Mouse (Mus musculus): ENCODE results near the gene Ftl1. TPM values are rescaled to one million over a fixed set of nuclear protein-coding genes. Genes with fewer than 3 reads are reported as not detected.
A peak's percentile ranks its signal among the peaks of the same experiment; 100 is the strongest.

Gene Ftl1
- polyA plus RNA-seq, 1 experiment from 2014 or later, result 5,335 TPM

DNA sequence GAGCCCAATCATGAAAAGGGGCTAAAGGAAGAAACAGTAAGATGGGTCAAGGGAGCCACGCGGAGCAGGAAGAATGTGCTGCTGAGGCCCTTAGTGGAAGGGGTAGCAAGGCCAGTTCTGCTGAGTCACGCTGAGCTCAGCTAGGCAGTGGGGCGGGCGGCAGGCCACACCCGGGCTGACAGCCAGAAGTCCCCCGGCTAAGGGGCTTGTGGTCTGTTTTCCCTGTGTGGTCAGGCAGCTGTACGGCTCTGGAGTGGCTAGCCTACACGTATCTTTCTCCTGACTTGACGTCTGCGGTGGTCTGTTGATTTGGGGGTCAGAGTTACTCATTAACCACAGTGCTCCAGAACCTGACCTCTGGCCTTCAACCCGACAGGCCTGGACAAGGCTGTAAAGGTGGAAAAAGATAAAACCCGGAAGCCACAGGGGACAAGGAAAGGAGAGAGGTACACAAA, 1.2 kb upstream of the Ftl1 start:
- H3K27me3 ChIP-seq (replicated peaks), result no peaks in the 10 kb centered on the region
- 20% methylated on average over 13 of the region's 13 CpGs for WGBS
- H3K36me3 ChIP-seq, result peaks cover 46% of the 10 kb centered on the region
- peak overlapping the region; percentile 87 for H3K27ac ChIP-seq (replicated peaks)
- H3K9ac ChIP-seq (replicated peaks), result no peak overlapping the region; the same call in 1 of the 2 replicates
- ATAC-seq (ENCODE audit: low FRiP score), result no peak
- H3K4me2 ChIP-seq, result peak overlapping the region; percentile 59
- H3K9me3 ChIP-seq (replicated peaks), result no peaks in the 10 kb centered on the region
- H3K4me1 ChIP-seq, result peaks cover 62% of the 10 kb centered on the region
- no peak overlapping the region; the same call in 1 of the 2 replicates for H3K4me3 ChIP-seq (replicated peaks)

DNA sequence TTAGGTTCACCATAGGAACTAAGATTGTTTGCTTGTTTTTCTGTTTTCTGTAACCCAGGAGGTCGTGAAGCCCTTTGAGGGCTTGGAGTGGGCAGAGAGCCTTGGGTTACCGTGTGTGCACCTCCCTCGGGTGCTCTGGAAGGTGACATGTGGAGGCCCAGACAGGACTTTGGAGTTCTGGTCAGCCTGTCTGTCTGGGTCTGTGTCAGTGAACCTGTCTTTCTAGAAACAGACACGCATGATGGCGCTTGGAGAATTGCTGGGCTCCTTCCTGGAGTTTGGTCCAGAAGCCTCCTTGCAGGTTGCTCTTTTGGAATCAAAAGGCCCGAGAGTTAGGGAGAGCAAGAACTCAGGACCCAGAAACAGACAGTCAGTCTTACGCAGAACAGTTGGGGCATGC, 693 bp upstream of the Ftl1 start:
- H3K9me3 ChIP-seq (replicated peaks), result no peaks in the 10 kb centered on the region
- H3K27ac ChIP-seq (replicated peaks), result peak overlapping the region; percentile 87
- peak; percentile 0; the same call in 1 of the 2 replicates for ATAC-seq (ENCODE audit: low FRiP score)
- H3K4me2 ChIP-seq, result peak overlapping the region; percentile 59
- peak overlapping the region; percentile 57 for H3K4me3 ChIP-seq (replicated peaks)
- no peaks in the 10 kb centered on the region for H3K27me3 ChIP-seq (replicated peaks)
- H3K36me3 ChIP-seq, result peaks cover 51% of the 10 kb centered on the region
- H3K9ac ChIP-seq (replicated peaks), result peak overlapping the region; percentile 27
- WGBS, result 74% methylated on average over 7 of the region's 7 CpGs
- H3K4me1 ChIP-seq, result peaks cover 57% of the 10 kb centered on the region

DNA sequence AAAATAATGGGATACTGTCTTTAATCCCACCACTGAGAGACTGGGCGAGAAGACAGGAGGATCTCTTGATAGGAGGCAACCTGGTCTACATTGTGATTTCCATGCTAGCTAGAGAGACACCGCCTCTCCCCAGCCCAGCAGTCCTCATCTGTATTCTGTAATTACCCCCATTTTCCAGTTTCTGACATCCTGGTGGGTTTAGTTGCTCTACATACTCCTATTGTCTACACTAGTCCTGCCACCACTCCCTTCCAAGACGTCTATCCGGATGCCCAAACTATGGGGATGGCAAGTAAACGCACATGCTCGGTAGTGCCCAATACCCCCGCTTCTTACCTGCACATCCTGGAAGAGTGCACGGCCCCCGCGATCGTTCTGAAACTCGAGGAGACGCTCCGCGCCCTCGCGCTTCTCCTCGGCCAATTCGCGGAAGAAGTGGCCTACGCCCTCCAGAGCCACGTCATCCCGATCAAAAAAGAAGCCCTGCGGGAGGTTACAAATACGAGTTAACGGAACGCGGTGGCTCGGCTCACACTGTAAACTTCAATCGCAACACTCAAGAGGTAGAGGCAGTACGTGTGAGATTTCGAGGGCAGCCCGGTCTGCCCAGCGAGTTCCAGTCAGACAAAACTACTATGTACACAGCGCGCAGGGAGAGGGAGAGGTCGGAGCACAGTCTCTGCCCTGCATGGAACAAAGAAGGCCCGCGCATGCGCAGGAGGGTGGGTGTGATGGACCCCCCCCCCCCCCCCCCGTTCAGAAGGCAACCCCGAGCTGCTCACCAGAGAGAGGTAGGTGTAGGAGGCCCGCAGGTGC, 728 bp downstream of the Ftl1 start:
- ATAC-seq (ENCODE audit: low FRiP score), result peak; percentile 79
- Histone ChIP-seq H3K4me2 (peak overlapping the region; percentile 82), H3K4me3 (replicated peaks) (peak overlapping the region; percentile 57), H3K4me1 (peaks cover 43% of the 10 kb centered on the region), H3K9me3 (replicated peaks) (no peaks in the 10 kb centered on the region), H3K36me3 (peaks cover 55% of the 10 kb centered on the region), H3K9ac (replicated peaks) (peak overlapping the region; percentile 67), H3K27ac (replicated peaks) (peak overlapping the region; percentile 91), H3K27me3 (replicated peaks) (no peaks in the 10 kb centered on the region)
- WGBS, result under 1% methylated on average over 43 of the region's 43 CpGs

DNA sequence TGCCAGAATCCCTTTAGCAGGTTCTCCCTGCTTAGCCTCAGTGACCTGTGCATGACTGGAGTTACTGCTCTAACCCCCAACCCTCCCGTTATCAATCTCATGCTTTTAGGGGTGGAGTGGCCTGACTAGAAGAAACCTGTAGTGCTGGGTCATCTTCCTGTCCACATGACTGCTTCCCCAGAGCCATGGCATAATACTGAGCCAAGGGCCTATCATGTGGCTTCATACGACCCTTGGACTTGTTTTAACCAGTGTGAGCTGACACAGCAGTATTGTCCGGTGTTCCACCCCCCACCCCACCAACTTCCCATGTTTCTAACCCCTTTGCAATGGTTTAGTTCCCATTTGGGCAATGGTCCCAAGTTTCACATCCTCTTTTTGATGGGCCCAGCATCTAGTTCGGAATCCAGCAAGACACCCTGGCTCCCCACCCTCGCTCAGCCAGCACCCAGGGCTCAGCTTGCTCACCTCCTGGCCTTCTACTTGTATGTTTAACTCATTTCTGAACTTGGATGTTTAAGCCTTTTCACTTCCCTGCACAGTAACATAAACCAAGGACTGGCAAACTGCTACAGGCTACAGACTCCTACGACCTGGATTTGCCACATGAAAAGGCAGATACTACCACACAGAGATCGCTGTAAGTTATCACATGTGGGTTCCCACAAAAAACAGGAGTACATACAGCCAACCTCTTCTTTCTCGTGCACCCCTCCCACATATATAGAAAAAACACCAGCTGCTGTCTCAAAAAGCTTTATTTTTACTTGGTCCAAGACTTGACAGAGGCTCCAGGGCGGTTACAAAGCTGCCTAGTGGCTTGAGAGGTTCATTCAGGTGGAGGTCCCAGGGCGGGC, 2.3 kb downstream of the Ftl1 start:
- no peak for ATAC-seq (ENCODE audit: low FRiP score)
- 70% methylated on average over 9 of the region's 10 CpGs for WGBS
- peak overlapping the region; percentile 82 for H3K4me2 ChIP-seq
- peak overlapping the region; percentile 67 for H3K9ac ChIP-seq (replicated peaks)
- peak overlapping the region; percentile 57 for H3K4me3 ChIP-seq (replicated peaks)
- peaks cover 49% of the 10 kb centered on the region for H3K36me3 ChIP-seq
- peaks cover 39% of the 10 kb centered on the region for H3K4me1 ChIP-seq
- H3K9me3 ChIP-seq (replicated peaks), result no peaks in the 10 kb centered on the region
- H3K27me3 ChIP-seq (replicated peaks), result no peaks in the 10 kb centered on the region
- H3K27ac ChIP-seq (replicated peaks), result peak overlapping the region; percentile 91

DNA sequence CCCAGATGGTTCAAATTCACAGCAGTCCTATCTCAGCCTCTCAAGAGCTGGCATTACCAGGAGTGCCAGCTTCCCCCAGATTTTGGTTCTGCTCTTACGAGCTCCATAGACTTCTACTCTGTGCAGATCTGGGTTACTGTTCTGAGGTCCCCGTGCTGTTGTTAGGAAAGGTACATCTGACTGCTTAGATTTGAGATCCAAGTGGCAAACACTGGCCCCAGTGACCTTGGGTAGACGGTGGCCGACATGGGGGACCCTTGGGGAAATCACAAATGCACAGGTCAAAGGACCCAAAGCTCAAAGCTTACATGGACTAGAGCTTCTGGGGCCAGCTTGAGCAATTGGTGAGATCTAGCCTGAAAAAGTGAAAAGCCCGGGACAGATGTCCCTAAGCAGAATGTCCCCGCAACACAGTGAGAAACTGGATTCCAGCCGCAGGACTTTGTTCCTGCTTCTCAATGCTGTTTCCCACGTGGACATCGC, 2.9 kb downstream of the Ftl1 start:
- peak overlapping the region; percentile 91 for H3K27ac ChIP-seq (replicated peaks)
- peaks cover 51% of the 10 kb centered on the region for H3K36me3 ChIP-seq
- H3K9ac ChIP-seq (replicated peaks), result peak overlapping the region; percentile 67
- ATAC-seq (ENCODE audit: low FRiP score), result no peak
- H3K4me2 ChIP-seq, result peak overlapping the region; percentile 82
- H3K9me3 ChIP-seq (replicated peaks), result no peaks in the 10 kb centered on the region
- peaks cover 36% of the 10 kb centered on the region for H3K4me1 ChIP-seq
- whole genome bisulfite sequencing, result 53% methylated on average over 9 of the region's 9 CpGs
- H3K27me3 ChIP-seq (replicated peaks), result no peaks in the 10 kb centered on the region
- peak overlapping the region; percentile 57; the same call in 1 of the 2 replicates for H3K4me3 ChIP-seq (replicated peaks)

DNA sequence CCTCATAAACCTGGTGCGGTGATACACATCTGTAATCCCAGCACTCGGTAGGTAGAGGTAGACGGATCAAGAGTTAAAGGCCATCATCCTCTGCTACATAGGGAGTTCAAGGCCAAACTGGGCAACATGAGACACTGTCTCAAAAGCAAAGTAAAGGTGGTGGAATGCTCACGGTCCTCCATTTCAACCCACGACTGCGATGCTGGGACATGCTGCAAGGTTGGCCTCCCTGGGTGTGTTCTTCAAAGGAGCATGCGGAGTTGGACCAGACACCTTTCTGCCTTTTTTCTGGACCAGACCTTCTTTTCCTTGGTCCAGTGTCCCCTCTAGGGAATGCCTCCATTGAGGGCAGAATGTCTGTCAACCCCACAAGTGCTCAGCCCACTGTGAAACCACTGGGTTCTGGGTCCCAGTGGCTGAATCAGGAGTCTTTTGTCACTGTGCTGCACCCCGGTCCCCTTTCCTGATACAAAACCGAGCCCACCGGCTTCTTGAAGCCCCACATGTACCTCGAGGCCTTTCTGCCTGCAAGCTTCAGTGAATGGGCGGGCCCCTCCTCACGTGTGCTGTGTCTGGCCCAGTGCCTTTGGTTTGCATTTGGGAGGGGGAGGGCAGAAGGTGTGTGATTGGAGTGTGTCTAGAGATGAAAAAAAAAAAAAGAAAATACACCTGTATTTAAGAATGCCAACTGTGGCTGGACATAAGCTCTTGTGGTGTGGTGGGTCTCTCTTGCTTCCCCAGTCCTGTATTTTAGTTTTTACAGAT, 3.6 kb downstream of the Ftl1 start:
- Histone ChIP-seq H3K9me3 (replicated peaks) (no peaks in the 10 kb centered on the region), H3K4me2 (no peak overlapping the region), H3K27me3 (replicated peaks) (no peaks in the 10 kb centered on the region), H3K4me3 (replicated peaks) (no peak overlapping the region), H3K36me3 (peaks cover 49% of the 10 kb centered on the region), H3K9ac (replicated peaks) (no peak overlapping the region), H3K27ac (replicated peaks) (no peak overlapping the region), H3K4me1 (peaks cover 35% of the 10 kb centered on the region)
- ATAC-seq (ENCODE audit: low FRiP score), result no peak
- whole genome bisulfite sequencing, result 80% methylated on average over 13 of the region's 13 CpGs

DNA sequence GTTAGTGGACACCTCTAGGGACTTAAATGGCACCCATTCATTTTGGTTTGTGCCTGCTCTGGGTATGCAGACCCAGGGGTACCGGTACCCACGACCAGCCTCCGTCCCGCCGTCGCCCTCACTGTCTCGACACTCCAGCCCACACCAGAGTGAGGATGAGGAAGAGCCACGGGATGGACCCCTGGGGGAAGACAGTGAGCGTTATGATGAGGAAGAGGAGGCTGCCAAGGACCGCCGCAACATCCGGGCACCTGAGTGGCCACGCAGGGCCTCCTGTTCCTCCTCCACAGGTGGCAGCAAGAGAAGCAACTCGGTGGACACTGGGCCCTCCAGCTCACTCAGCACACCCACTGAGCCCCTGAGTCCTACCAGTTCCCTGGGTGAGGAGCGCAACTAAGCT, 4.7 kb downstream of the Ftl1 start:
- Histone ChIP-seq H3K27me3 (replicated peaks) (no peaks in the 10 kb centered on the region), H3K27ac (replicated peaks) (no peak overlapping the region), H3K4me1 (peaks cover 24% of the 10 kb centered on the region), H3K36me3 (peaks cover 51% of the 10 kb centered on the region), H3K4me3 (replicated peaks) (no peak overlapping the region), H3K4me2 (no peak overlapping the region), H3K9me3 (replicated peaks) (no peaks in the 10 kb centered on the region), H3K9ac (replicated peaks) (no peak overlapping the region)
- WGBS, result 85% methylated on average over 15 of the region's 15 CpGs
- ATAC-seq (ENCODE audit: low FRiP score), result no peak

DNA sequence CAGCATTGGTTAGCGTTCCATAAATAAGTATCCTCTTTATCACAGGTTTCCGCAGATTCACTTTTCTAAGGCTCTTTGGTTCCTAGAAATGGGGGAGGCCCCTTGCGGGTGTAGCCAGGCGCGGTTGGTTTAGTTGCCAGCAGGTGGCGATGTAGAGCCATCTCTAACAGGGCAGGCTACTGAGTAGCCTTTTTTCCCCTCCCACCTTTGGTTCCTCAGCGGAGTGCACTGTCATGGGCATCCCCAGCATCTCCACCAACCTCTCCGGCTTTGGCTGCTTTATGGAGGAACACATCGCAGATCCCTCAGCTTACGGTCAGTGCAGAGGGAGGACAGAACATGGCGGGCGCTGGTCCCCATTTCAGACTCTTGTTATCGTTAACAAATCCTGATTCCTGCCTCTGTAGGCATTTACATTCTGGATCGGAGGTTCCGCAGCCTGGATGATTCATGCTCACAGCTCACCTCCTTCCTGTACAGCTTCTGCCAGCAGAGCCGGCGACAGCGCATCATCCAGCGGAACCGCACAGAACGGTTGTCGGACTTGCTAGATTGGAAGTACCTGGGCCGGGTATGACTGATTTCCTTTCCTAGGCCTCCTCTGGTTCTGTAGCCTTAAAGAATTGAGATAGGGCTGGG, 8.2 kb downstream of the Ftl1 start:
- 0 out of 2 replicates have a peak overlapping the region, but pooled peaks have one; percentile 1 for H3K4me3 ChIP-seq (replicated peaks)
- WGBS, result 55% methylated on average over 23 of the region's 23 CpGs
- H3K27ac ChIP-seq (replicated peaks), result no peak overlapping the region; the same call in 1 of the 2 replicates
- ATAC-seq (ENCODE audit: low FRiP score), result peak; percentile 74
- peaks cover 50% of the 10 kb centered on the region for H3K36me3 ChIP-seq
- no peaks in the 10 kb centered on the region for H3K27me3 ChIP-seq (replicated peaks)
- H3K9ac ChIP-seq (replicated peaks), result no peak overlapping the region
- H3K4me1 ChIP-seq, result peaks cover 7% of the 10 kb centered on the region
- peak overlapping the region; percentile 0; the same call in 1 of the 2 replicates for H3K4me2 ChIP-seq
- H3K9me3 ChIP-seq (replicated peaks), result no peaks in the 10 kb centered on the region

DNA sequence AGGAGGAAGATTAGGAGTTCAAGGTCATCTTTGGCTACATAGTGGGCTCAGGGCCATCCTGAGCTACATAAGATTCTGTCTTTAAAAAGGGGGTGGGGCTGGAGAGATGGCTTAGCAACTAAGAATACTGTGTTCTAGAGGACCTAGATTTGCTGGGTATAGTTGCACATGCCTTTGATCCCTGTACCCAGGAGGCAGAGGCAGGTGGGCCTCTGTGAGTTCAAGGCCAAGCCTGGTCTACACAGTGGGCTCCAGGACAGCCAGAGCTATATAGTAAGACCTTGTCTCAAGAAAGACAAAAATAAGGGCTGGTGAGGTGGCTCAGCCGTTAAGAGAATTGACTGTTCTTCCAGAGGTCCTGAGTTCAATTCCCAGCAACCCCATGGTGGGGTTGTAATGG, 9.7 kb downstream of the Ftl1 start:
- Histone ChIP-seq H3K9me3 (replicated peaks) (no peaks in the 10 kb centered on the region), H3K4me2 (no peak overlapping the region), H3K27ac (replicated peaks) (no peak overlapping the region), H3K9ac (replicated peaks) (no peak overlapping the region), H3K4me3 (replicated peaks) (no peak overlapping the region), H3K27me3 (replicated peaks) (no peaks in the 10 kb centered on the region), H3K4me1 (peaks cover 7% of the 10 kb centered on the region), H3K36me3 (peaks cover 43% of the 10 kb centered on the region)
- WGBS, result 95% methylated on average over 1 of the region's 1 CpGs
- no peak for ATAC-seq (ENCODE audit: low FRiP score)

DNA sequence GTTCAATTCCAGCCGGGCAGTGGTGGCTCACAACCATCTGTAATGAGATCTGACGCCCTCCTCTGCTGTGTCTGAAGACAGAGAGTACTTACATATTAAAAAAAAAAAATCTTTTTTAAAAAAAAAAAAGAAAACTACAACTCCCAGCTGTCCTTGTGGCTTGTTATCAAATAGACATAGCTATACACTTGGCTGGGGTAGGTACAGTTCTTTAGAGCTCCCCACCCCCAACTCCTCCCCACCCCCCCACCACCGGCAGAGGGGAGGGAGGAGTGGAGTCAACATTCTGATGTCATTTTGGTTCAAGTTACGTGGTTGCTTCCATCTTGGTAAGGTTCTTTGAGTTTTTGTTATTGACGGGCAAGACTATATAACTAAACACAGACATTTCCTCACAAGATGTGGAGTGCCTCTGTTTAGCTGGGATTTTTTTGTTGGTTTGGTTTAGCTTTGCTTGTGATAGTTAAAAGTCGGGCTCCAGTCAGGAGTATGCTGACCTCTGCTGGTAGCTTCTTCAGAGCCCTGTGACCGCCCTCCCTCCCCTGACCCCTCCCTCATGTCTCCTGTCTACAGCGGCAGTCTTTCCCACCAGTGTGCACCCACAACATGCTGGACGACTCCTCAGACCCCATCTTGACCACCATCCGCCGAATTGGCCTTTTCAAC, 12.2 kb downstream of the Ftl1 start:
- WGBS, result 38% methylated on average over 11 of the region's 11 CpGs
- Histone ChIP-seq H3K4me2 (no peak overlapping the region), H3K9ac (replicated peaks) (no peak overlapping the region), H3K27ac (replicated peaks) (no peak overlapping the region), H3K4me1 (peaks cover 7% of the 10 kb centered on the region), H3K27me3 (replicated peaks) (no peaks in the 10 kb centered on the region), H3K4me3 (replicated peaks) (no peak overlapping the region), H3K36me3 (peaks cover 51% of the 10 kb centered on the region), H3K9me3 (replicated peaks) (no peaks in the 10 kb centered on the region)
- 0 out of 2 replicates have a peak, but pooled peaks have one; percentile 29 for ATAC-seq (ENCODE audit: low FRiP score)

Measured in neural tube, embryonic 15.5 days (tissue).